Mouse (Mus musculus): ENCODE measurements around the gene Akap8l. TPM values are rescaled to one million over a fixed set of nuclear protein-coding genes. Genes with fewer than 3 reads are reported as not detected.

Gene Akap8l
- polyA plus RNA-seq, 1 experiment from 2014 or later = 93.0 TPM

DNA sequence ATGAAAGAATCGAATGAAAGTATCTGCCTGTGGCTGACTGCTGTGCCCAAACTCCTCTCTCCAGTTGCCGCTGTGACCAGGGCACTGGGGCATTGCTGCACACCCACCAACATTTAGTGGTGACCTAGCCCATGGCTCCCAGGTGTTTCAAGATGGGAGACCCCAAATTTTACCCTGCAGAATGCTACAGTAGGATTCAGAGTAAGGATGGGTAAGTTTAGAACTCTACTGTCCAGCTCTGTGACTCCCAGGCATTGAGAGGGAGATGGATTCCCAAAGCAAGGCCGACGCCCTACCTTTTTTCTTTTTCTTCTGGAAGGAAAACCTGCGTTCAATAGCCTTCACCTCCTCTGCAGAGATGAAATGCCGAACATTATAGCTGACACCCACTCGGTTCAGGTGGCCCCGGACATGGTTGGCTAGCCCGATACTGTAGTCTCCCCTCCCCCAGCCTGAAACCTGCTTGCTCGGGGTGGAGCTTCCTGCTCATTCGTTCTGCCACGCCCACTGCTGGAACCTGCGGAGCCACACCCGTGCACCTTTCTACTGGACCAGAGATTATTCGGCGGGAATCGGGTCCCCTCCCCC lies 18.7 kb upstream of the Akap8l start:
- Histone ChIP-seq H3K27ac (replicated peaks) (peak overlapping the region; percentile 72), H3K9me3 (no peaks in the 10 kb centered on the region), H3K4me3 (peak overlapping the region; percentile 49), H3K4me1 (peaks cover 28% of the 10 kb centered on the region), H3K36me3 (replicated peaks) (peaks cover 5% of the 10 kb centered on the region; the same call in 1 of the 2 replicates), H3K27me3 (replicated peaks; ENCODE audit: low read depth, poor library complexity, severe bottlenecking) (no peaks in the 10 kb centered on the region)
- WGBS = 11% methylated on average over 14 of the region's 17 CpGs
- peak; percentile 62 for DNase-seq (ENCODE audit: low spot score)

- WGBS = 90% methylated on average over 11 of the region's 11 CpGs
- no peaks in the 10 kb centered on the region for H3K9me3 ChIP-seq
- DNase-seq (ENCODE audit: low spot score) = no peak
- H3K36me3 ChIP-seq (replicated peaks) = peaks cover 10% of the 10 kb centered on the region
- no peaks in the 10 kb centered on the region for H3K27me3 ChIP-seq (replicated peaks; ENCODE audit: low read depth, poor library complexity, severe bottlenecking)
- H3K4me3 ChIP-seq = no peak overlapping the region
- H3K4me1 ChIP-seq = peaks cover 39% of the 10 kb centered on the region
- no peak overlapping the region for H3K27ac ChIP-seq (replicated peaks)
Observed at GRCm38 (mm10) chr17:32367706-32368105, 17.3 kb upstream of the Akap8l start.

- Histone ChIP-seq H3K4me3 (peak overlapping the region; percentile 96), H3K36me3 (replicated peaks) (peaks cover 34% of the 10 kb centered on the region), H3K4me1 (peaks cover 50% of the 10 kb centered on the region), H3K27me3 (replicated peaks; ENCODE audit: low read depth, poor library complexity, severe bottlenecking) (no peaks in the 10 kb centered on the region), H3K9me3 (no peaks in the 10 kb centered on the region), H3K27ac (replicated peaks) (no peak overlapping the region)
- WGBS = 67% methylated on average over 1 of the region's 1 CpGs
- no peak for DNase-seq (ENCODE audit: low spot score)
Observed at GRCm38 (mm10) chr17:32365296-32365695, 14.9 kb upstream of the Akap8l start.

- Histone ChIP-seq H3K27ac (replicated peaks) (peak overlapping the region; percentile 97), H3K4me1 (peaks cover 50% of the 10 kb centered on the region), H3K9me3 (no peaks in the 10 kb centered on the region), H3K27me3 (replicated peaks; ENCODE audit: low read depth, poor library complexity, severe bottlenecking) (no peaks in the 10 kb centered on the region), H3K4me3 (peak overlapping the region; percentile 96), H3K36me3 (replicated peaks) (peaks cover 38% of the 10 kb centered on the region)
- WGBS = 55% methylated on average over 5 of the region's 5 CpGs
- DNase-seq (ENCODE audit: low spot score) = no peak
Observed at GRCm38 (mm10) chr17:32364850-32365249, 14.4 kb upstream of the Akap8l start.

- peak overlapping the region; percentile 96 for H3K4me3 ChIP-seq
- peaks cover 44% of the 10 kb centered on the region for H3K36me3 ChIP-seq (replicated peaks)
- peaks cover 50% of the 10 kb centered on the region for H3K4me1 ChIP-seq
- peak overlapping the region; percentile 97 for H3K27ac ChIP-seq (replicated peaks)
- H3K9me3 ChIP-seq = no peaks in the 10 kb centered on the region
- under 1% methylated on average over 47 of the region's 47 CpGs for WGBS
- no peaks in the 10 kb centered on the region for H3K27me3 ChIP-seq (replicated peaks; ENCODE audit: low read depth, poor library complexity, severe bottlenecking)
- peak; percentile 93 for DNase-seq (ENCODE audit: low spot score)
Observed at GRCm38 (mm10) chr17:32364331-32364730, 13.9 kb upstream of the Akap8l start.

DNA sequence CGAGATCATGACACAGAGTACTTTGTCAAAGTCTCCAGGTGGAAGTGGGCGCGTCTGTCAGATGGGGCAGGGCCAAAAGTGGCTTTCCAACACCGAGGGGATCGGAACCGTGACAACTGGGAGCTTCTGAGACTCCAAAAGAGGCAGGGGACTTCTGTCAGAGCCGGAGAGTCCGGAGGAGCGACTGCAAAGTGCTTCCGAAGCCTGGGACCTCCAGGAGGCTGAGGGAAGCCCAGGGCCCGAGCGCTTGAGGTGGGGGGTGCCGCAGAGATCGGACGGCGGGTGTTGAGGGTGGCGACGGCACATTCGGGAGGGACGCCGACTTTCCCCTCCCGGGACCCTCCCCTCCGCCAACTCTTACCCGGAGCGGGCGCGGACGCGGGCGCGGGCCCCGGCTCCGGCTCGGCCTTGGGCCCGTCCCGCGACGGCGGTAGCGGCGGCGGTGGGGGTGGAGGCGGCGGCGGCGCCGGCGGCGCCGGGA lies 13.5 kb upstream of the Akap8l start:
- H3K36me3 ChIP-seq (replicated peaks) = peaks cover 48% of the 10 kb centered on the region
- H3K9me3 ChIP-seq = no peaks in the 10 kb centered on the region
- under 1% methylated on average over 47 of the region's 50 CpGs for WGBS
- peaks cover 46% of the 10 kb centered on the region for H3K4me1 ChIP-seq
- H3K4me3 ChIP-seq = peak overlapping the region; percentile 96
- peak overlapping the region; percentile 97 for H3K27ac ChIP-seq (replicated peaks)
- H3K27me3 ChIP-seq (replicated peaks; ENCODE audit: low read depth, poor library complexity, severe bottlenecking) = no peaks in the 10 kb centered on the region
- no peak for DNase-seq (ENCODE audit: low spot score)

- Histone ChIP-seq H3K4me1 (peaks cover 36% of the 10 kb centered on the region), H3K4me3 (peak overlapping the region; percentile 96), H3K36me3 (replicated peaks) (peaks cover 58% of the 10 kb centered on the region), H3K27me3 (replicated peaks; ENCODE audit: low read depth, poor library complexity, severe bottlenecking) (no peaks in the 10 kb centered on the region), H3K27ac (replicated peaks) (peak overlapping the region; percentile 97; the same call in 1 of the 2 replicates), H3K9me3 (no peaks in the 10 kb centered on the region)
- WGBS = 88% methylated on average over 4 of the region's 4 CpGs
- DNase-seq (ENCODE audit: low spot score) = no peak
Observed at GRCm38 (mm10) chr17:32362686-32363085, 12.3 kb upstream of the Akap8l start.

DNA sequence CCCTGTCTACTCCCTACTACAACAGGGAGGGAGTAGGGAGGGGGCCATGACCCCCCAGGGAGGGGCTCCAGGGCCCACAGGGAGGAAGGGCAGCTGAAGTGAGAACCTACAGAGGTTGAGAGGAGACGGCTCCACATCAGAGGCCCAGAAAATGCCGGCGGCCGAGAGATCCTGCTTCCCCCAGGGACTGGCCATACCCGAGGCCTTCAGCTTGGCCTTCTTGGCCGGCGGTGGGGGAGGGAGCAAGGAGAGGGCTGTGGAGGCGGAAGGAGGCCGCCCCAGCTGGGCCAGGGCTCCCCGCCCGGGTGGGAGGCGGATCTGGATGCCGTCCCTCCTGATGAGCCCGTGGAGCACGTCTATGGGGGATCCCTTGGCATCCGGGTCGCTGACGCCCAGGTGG lies 9.5 kb upstream of the Akap8l start:
- H3K9me3 ChIP-seq = no peaks in the 10 kb centered on the region
- no peak overlapping the region for H3K27ac ChIP-seq (replicated peaks)
- WGBS = 90% methylated on average over 18 of the region's 18 CpGs
- peaks cover 29% of the 10 kb centered on the region for H3K4me1 ChIP-seq
- no peak for DNase-seq (ENCODE audit: low spot score)
- no peaks in the 10 kb centered on the region for H3K27me3 ChIP-seq (replicated peaks; ENCODE audit: low read depth, poor library complexity, severe bottlenecking)
- no peak overlapping the region for H3K4me3 ChIP-seq
- peaks cover 83% of the 10 kb centered on the region for H3K36me3 ChIP-seq (replicated peaks)

DNA sequence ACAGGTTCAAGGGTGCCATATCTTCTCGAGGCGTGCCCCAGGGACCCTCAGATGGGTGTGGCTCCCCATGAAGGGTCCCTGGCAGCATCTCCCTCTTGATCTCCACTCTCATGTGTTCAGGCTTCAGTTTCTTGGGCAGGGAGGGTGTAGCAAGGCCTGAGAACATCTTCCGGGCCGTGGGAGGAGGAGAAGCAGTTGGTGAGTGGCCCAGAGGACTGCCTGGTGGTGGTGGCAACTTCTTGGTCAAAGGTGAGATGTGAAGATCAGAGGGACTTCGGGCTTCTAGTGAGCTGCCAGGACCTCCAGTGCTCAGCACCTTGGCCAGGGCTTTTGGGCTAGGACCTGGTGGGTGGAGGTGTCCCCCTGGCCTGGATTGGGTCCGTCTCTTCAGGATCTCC lies 8.5 kb upstream of the Akap8l start:
- 95% methylated on average over 6 of the region's 6 CpGs for WGBS
- DNase-seq (ENCODE audit: low spot score) = no peak
- Histone ChIP-seq H3K4me1 (peaks cover 24% of the 10 kb centered on the region), H3K27me3 (replicated peaks; ENCODE audit: low read depth, poor library complexity, severe bottlenecking) (no peaks in the 10 kb centered on the region), H3K4me3 (no peak overlapping the region), H3K27ac (replicated peaks) (no peak overlapping the region), H3K9me3 (no peaks in the 10 kb centered on the region), H3K36me3 (replicated peaks) (peaks cover 93% of the 10 kb centered on the region)

- peaks cover 99% of the 10 kb centered on the region for H3K36me3 ChIP-seq (replicated peaks)
- WGBS = 94% methylated on average over 7 of the region's 7 CpGs
Observed at GRCm38 (mm10) chr17:32358192-32358942, 8.0 kb upstream of the Akap8l start.

DNA sequence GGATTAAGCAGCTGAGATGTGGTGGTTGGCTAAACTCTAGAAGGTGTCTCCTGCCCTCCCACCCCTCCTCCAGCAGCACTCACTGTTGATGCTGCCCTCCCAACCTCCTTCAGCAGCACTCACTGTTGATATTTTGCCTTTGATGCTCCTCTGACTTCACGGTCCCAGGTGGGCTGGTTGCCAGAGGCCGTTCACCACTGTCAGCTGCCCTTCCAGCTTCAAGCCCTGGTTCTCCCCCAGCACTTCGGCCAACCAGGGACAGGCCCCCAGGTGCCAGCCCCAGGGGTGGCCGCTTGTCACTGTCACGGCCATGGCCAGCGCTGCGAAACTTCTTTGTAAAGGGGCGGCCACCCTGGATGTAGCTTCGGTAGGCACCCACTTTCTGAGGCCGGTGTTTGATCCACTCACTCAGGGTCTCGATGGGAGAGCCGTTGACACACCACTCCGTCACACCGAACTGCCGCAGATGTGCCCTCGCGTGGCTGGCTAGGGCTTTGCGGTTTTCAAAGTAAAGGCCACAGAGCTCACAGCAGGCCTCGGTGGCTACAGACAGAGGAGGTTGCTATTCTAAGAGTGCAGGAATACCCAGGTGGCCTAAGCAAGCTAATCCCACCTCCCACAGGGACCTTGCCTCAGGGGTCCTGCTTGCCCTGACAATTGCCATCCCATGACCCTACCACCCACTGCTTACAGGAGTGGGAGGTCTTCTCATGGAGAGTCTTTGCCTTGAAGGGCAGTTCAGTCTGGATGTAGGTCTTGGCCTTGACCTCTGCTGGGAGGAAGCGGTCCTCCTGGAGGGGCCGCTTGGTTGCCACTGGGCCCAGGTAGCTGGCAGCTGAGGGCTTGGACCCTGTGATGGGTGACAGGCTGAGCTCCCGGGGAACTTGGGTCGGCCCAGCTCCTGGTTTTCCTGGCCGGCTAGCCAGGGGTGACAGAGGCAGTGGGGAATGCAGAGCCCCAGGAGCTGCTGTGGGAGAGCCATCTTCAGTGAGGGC lies 6.7 kb upstream of the Akap8l start:
- WGBS = 88% methylated on average over 24 of the region's 24 CpGs

More at GRCm38 (mm10) chr17:32358192-32358942, 8.0 kb upstream of the Akap8l start:
- Histone ChIP-seq H3K9me3 (no peaks in the 10 kb centered on the region), H3K4me3 (no peak overlapping the region), H3K27ac (replicated peaks) (no peak overlapping the region), H3K4me1 (peaks cover 20% of the 10 kb centered on the region), H3K27me3 (replicated peaks; ENCODE audit: low read depth, poor library complexity, severe bottlenecking) (no peaks in the 10 kb centered on the region)
- DNase-seq (ENCODE audit: low spot score) = no peak

GRCm38 (mm10) chr17:32356281-32356680 lies 5.9 kb upstream of the Akap8l start:
- no peak overlapping the region for H3K4me3 ChIP-seq
- H3K9me3 ChIP-seq = no peaks in the 10 kb centered on the region
- peaks cover 84% of the 10 kb centered on the region for H3K36me3 ChIP-seq (replicated peaks)
- H3K27me3 ChIP-seq (replicated peaks; ENCODE audit: low read depth, poor library complexity, severe bottlenecking) = no peaks in the 10 kb centered on the region
- 92% methylated on average over 9 of the region's 9 CpGs for WGBS
- no peak overlapping the region for H3K27ac ChIP-seq (replicated peaks)
- DNase-seq (ENCODE audit: low spot score) = no peak
- H3K4me1 ChIP-seq = peaks cover 2% of the 10 kb centered on the region; the same call in 1 of the 2 replicates

More for the DNA sequence above, 6.7 kb upstream of the Akap8l start:
- H3K27ac ChIP-seq (replicated peaks) = no peak overlapping the region
- peaks cover 7% of the 10 kb centered on the region; the same call in 1 of the 2 replicates for H3K4me1 ChIP-seq
- peaks cover 92% of the 10 kb centered on the region for H3K36me3 ChIP-seq (replicated peaks)
- H3K4me3 ChIP-seq = no peak overlapping the region
- no peaks in the 10 kb centered on the region for H3K9me3 ChIP-seq
- H3K27me3 ChIP-seq (replicated peaks; ENCODE audit: low read depth, poor library complexity, severe bottlenecking) = no peaks in the 10 kb centered on the region
- no peak for DNase-seq (ENCODE audit: low spot score)
